Mouse (Mus musculus): ENCODE measurements around the gene Phf7. TPM values are rescaled to one million over a fixed set of nuclear protein-coding genes. Genes with fewer than 3 reads are reported as not detected.

Phf7 gene
- polyA plus RNA-seq, 1 experiment from 2014 or later, result 7.3 TPM

GRCm38 (mm10) chr14:31250222-31251083, 664 bp downstream of the Phf7 start:
- Histone ChIP-seq H3K27me3 (ENCODE audit: insufficient read depth, low read length) (no peaks in the 10 kb centered on the region), H3K4me2 (ENCODE audit: low read depth, low read length) (peak overlapping the region; percentile 83), H3K4me1 (ENCODE audit: insufficient read depth) (peaks cover 14% of the 10 kb centered on the region; the same call in 1 of the 2 replicates), H3K9ac (replicated peaks) (peak overlapping the region; percentile 96), H3K36me3 (replicated peaks; ENCODE audit: insufficient read depth, low read length) (peaks cover 21% of the 10 kb centered on the region), H3K27ac (ENCODE audit: low read depth) (peak overlapping the region; percentile 94), H3K9me3 (ENCODE audit: low read length) (no peaks in the 10 kb centered on the region), H3K4me3 (ENCODE audit: low read depth, low read length) (peak overlapping the region; percentile 89)
- no peak for DNase-seq
- 14% methylated on average over 38 of the region's 38 CpGs for WGBS (ENCODE audit: insufficient replicate concordance)
- ATAC-seq, result peak; percentile 82
- no peak for TF ChIP-seq EP300 (IDR thresholded peaks at IDR 0.05; ENCODE audit: low read depth)
- no peak for TF ChIP-seq CTCF (IDR thresholded peaks at IDR 0.05; ENCODE audit: low read depth)

- H3K4me3 ChIP-seq (ENCODE audit: low read depth, low read length), result no peak overlapping the region
- ATAC-seq, result no peak
- H3K27me3 ChIP-seq (ENCODE audit: insufficient read depth, low read length), result no peaks in the 10 kb centered on the region
- H3K36me3 ChIP-seq (replicated peaks; ENCODE audit: insufficient read depth, low read length), result peaks cover under 1% of the 10 kb centered on the region
- WGBS (ENCODE audit: insufficient replicate concordance), result 79% methylated on average over 6 of the region's 6 CpGs
- TF ChIP-seq CTCF (IDR thresholded peaks at IDR 0.05; ENCODE audit: low read depth), result no peak
- TF ChIP-seq EP300 (IDR thresholded peaks at IDR 0.05; ENCODE audit: low read depth), result no peak
- H3K27ac ChIP-seq (ENCODE audit: low read depth), result no peak overlapping the region
- no peak for DNase-seq
- H3K4me2 ChIP-seq (ENCODE audit: low read depth, low read length), result no peak overlapping the region
- no peak overlapping the region for H3K9ac ChIP-seq (replicated peaks)
- no peaks in the 10 kb centered on the region for H3K9me3 ChIP-seq (ENCODE audit: low read length)
- H3K4me1 ChIP-seq (ENCODE audit: insufficient read depth), result peaks cover 14% of the 10 kb centered on the region; the same call in 1 of the 2 replicates
Measured at GRCm38 (mm10) chr14:31248396-31248795, 2.7 kb downstream of the Phf7 start.

GRCm38 (mm10) chr14:31245946-31246345, 5.2 kb downstream of the Phf7 start:
- ATAC-seq (no peak), DNase-seq (no peak)
- Histone ChIP-seq H3K4me3 (ENCODE audit: low read depth, low read length) (no peak overlapping the region), H3K27me3 (ENCODE audit: insufficient read depth, low read length) (no peaks in the 10 kb centered on the region), H3K9me3 (ENCODE audit: low read length) (no peaks in the 10 kb centered on the region), H3K4me1 (ENCODE audit: insufficient read depth) (0 out of 2 replicates have a peak, but pooled peaks cover 6% of the 10 kb centered on the region), H3K9ac (replicated peaks) (no peak overlapping the region), H3K27ac (ENCODE audit: low read depth) (no peak overlapping the region), H3K4me2 (ENCODE audit: low read depth, low read length) (no peak overlapping the region), H3K36me3 (replicated peaks; ENCODE audit: insufficient read depth, low read length) (no peaks in the 10 kb centered on the region)
- WGBS (ENCODE audit: insufficient replicate concordance), result 69% methylated on average over 1 of the region's 1 CpGs
- no peak for TF ChIP-seq CTCF (IDR thresholded peaks at IDR 0.05; ENCODE audit: low read depth)
- TF ChIP-seq EP300 (IDR thresholded peaks at IDR 0.05; ENCODE audit: low read depth), result no peak

GRCm38 (mm10) chr14:31244777-31245176, 6.3 kb downstream of the Phf7 start:
- ATAC-seq (no peak), DNase-seq (no peak)
- no peaks in the 10 kb centered on the region for H3K9me3 ChIP-seq (ENCODE audit: low read length)
- no peak for TF ChIP-seq EP300 (IDR thresholded peaks at IDR 0.05; ENCODE audit: low read depth)
- no peak for TF ChIP-seq CTCF (IDR thresholded peaks at IDR 0.05; ENCODE audit: low read depth)
- H3K27me3 ChIP-seq (ENCODE audit: insufficient read depth, low read length), result no peaks in the 10 kb centered on the region
- no peak overlapping the region for H3K9ac ChIP-seq (replicated peaks)
- 47% methylated on average over 1 of the region's 1 CpGs for WGBS (ENCODE audit: insufficient replicate concordance)
- H3K27ac ChIP-seq (ENCODE audit: low read depth), result no peak overlapping the region
- H3K4me1 ChIP-seq (ENCODE audit: insufficient read depth), result no peaks in the 10 kb centered on the region
- no peaks in the 10 kb centered on the region for H3K36me3 ChIP-seq (replicated peaks; ENCODE audit: insufficient read depth, low read length)
- H3K4me3 ChIP-seq (ENCODE audit: low read depth, low read length), result no peak overlapping the region
- no peak overlapping the region for H3K4me2 ChIP-seq (ENCODE audit: low read depth, low read length)

GRCm38 (mm10) chr14:31240528-31240927, 10.6 kb downstream of the Phf7 start:
- Histone ChIP-seq H3K4me3 (ENCODE audit: low read depth, low read length) (no peak overlapping the region), H3K9ac (replicated peaks) (no peak overlapping the region), H3K9me3 (ENCODE audit: low read length) (no peaks in the 10 kb centered on the region), H3K4me1 (ENCODE audit: insufficient read depth) (no peaks in the 10 kb centered on the region), H3K27ac (ENCODE audit: low read depth) (no peak overlapping the region), H3K36me3 (replicated peaks; ENCODE audit: insufficient read depth, low read length) (no peaks in the 10 kb centered on the region; the same call in 1 of the 2 replicates), H3K4me2 (ENCODE audit: low read depth, low read length) (no peak overlapping the region), H3K27me3 (ENCODE audit: insufficient read depth, low read length) (no peaks in the 10 kb centered on the region)
- DNase-seq, result no peak
- TF ChIP-seq EP300 (IDR thresholded peaks at IDR 0.05; ENCODE audit: low read depth), result no peak
- no peak for TF ChIP-seq CTCF (IDR thresholded peaks at IDR 0.05; ENCODE audit: low read depth)
- 76% methylated on average over 3 of the region's 3 CpGs for WGBS (ENCODE audit: insufficient replicate concordance)
- ATAC-seq, result no peak

DNA sequence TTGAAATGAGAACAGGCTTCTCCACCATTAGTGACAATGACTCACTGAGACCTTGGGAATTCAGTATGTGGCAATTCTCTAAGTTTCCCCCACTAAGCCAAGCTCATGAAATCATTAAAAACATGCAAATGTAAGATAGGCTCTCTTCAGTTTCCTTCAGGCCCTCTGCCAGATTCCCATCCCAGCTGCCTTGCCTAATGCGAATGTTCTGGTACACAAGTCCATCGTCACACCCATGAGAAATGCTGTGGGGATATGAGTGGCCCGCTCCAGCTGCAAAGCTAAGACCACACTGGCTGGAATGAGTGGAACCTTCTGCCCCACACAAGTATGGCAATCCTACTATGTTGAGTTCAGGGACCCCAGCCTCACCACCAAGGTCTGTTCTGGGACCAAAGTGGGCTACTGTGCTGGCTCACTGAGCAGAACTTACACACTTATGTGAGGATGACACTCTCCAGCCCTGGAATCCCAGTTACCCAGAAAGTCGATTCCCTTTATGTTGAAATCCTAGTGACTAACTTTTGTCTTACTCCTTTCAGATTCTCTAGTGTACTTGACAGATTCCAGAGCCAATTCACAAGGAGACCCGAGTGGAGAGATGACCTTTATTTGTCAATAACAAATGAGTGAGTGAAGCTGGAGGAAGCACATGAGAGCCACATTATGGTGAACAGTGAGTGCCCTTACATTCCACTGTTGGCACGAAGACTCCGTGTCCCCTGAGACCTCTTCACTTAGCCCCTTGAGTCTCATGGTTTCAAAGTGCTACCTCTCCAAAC, 13.8 kb downstream of the Phf7 start:
- TF ChIP-seq EP300 (IDR thresholded peaks at IDR 0.05; ENCODE audit: low read depth) (no peak), CTCF (IDR thresholded peaks at IDR 0.05; ENCODE audit: low read depth) (no peak)
- no peak overlapping the region for H3K4me2 ChIP-seq (ENCODE audit: low read depth, low read length)
- no peak overlapping the region for H3K9ac ChIP-seq (replicated peaks)
- H3K27ac ChIP-seq (ENCODE audit: low read depth), result no peak overlapping the region
- no peaks in the 10 kb centered on the region for H3K9me3 ChIP-seq (ENCODE audit: low read length)
- WGBS (ENCODE audit: insufficient replicate concordance), result 81% methylated on average over 7 of the region's 7 CpGs
- H3K27me3 ChIP-seq (ENCODE audit: insufficient read depth, low read length), result no peaks in the 10 kb centered on the region
- DNase-seq (no peak), ATAC-seq (no peak)
- no peaks in the 10 kb centered on the region; the same call in 1 of the 2 replicates for H3K36me3 ChIP-seq (replicated peaks; ENCODE audit: insufficient read depth, low read length)
- H3K4me1 ChIP-seq (ENCODE audit: insufficient read depth), result peaks cover 15% of the 10 kb centered on the region
- no peak overlapping the region for H3K4me3 ChIP-seq (ENCODE audit: low read depth, low read length)

Data from liver, postnatal 0 days (tissue).